Mouse (Mus musculus) hindbrain, postnatal 0 days (tissue): ENCODE measurements around the gene Btbd1. TPM values are rescaled to one million over a fixed set of nuclear protein-coding genes. Genes with fewer than 3 reads are reported as not detected.

Experiments
- ATAC-seq: fragments of 200-750 bp; cut with Nextera tagmentation; 2 replicates; pipeline ENCODE4 v1.8.0; 2017; ENCODE audit warnings: mild to moderate bottlenecking, moderate TSS enrichment, moderate library complexity
- DNase-seq: peaks from one replicate; pipeline ENCODE4 v3.0.0-alpha.2; 2015; ENCODE audit warnings: low spot score
- H3K27ac ChIP-seq: fragments of 300-500 bp; sonication (generic); 2 replicates; pipeline ENCODE4 v1.5.1; 2014; ENCODE audit warnings: mild to moderate bottlenecking
- H3K27me3 ChIP-seq: fragments of 300-500 bp; sonication (generic); 2 replicates; pipeline ENCODE4 v1.6.1; 2014; ENCODE audit warnings: low read length, mixed read lengths; ENCODE audit not compliant: insufficient read depth
- H3K36me3 ChIP-seq: fragments of 300-500 bp; sonication (generic); 2 replicates; pipeline ENCODE4 v1.6.1; 2014; ENCODE audit warnings: low read length, mixed read lengths; ENCODE audit not compliant: insufficient read depth
- H3K4me1 ChIP-seq: fragments of 300-500 bp; sonication (generic); 2 replicates; pipeline ENCODE4 v1.6.1; 2014; ENCODE audit warnings: antibody characterized with exemption, low read length, mixed read lengths; ENCODE audit not compliant: insufficient read depth
- H3K4me2 ChIP-seq: fragments of 300-500 bp; sonication (generic); 2 replicates; pipeline ENCODE4 v1.6.1; 2014; ENCODE audit warnings: low read depth, mild to moderate bottlenecking, low read length, moderate library complexity, mixed read lengths
- H3K4me3 ChIP-seq: fragments of 300-500 bp; sonication (generic); 2 replicates; pipeline ENCODE4 v1.5.1; 2014; ENCODE audit warnings: low read length
- H3K9ac ChIP-seq: fragments of 300-500 bp; sonication (generic); replicated peaks from 2 replicates; pipeline ENCODE4 v1.6.1; 2014; ENCODE audit warnings: mild to moderate bottlenecking, low read length, moderate library complexity, mixed read lengths
- H3K9me3 ChIP-seq: fragments of 300-500 bp; sonication (generic); 2 replicates; pipeline ENCODE4 v1.6.1; 2016; ENCODE audit warnings: low read length, mixed read lengths
- CTCF ChIP-seq: IDR thresholded peaks from 2 replicates; pipeline ENCODE4 v1.5.1; 2016; ENCODE audit warnings: antibody characterized with exemption, control low read depth, low read depth
- WGBS: fragments of 180-500 bp; shearing (Covaris S2); extraction: QIAGEN DNeasy Blood & Tissue Kit; methylation state at CpG from one replicate; pipeline ENCODE4 v1.1.7; 2014; 5-methylcytosine and 5-hydroxymethylcytosine counted together
- polyA plus RNA-seq: library from polyadenylated mRNA; unstranded; fragments of >200 nt; fragmentation: Nextera tagmentation; extraction: Ambion mirVana; gene quantifications from 2 replicates; pipeline ENCODE4 v1.2.1, GENCODE M21; 2015
- total RNA-seq: library from RNA; depleted of rRNA; stranded (reverse); fragments of >200 nt; gene quantifications from 2 replicates; pipeline ENCODE4 v1.2.3, GENCODE M21; 2014

The Btbd1 gene
- total and polyA plus RNA-seq, 2 experiments from 2014 or later: 86.8 to 93.0 TPM

GRCm38 (mm10) chr7:81860071-81860470 is 30.8 kb upstream of the Btbd1 start:
- Histone ChIP-seq H3K36me3 (no peaks in the 10 kb centered on the region), H3K27ac (no peak overlapping the region), H3K4me2 (peak overlapping the region; percentile 98), H3K27me3 (no peaks in the 10 kb centered on the region; the same call in 1 of the 2 replicates), H3K4me3 (peak overlapping the region; percentile 54), H3K4me1 (peaks cover 4% of the 10 kb centered on the region; the same call in 1 of the 2 replicates), H3K9ac (no peak overlapping the region), H3K9me3 (no peaks in the 10 kb centered on the region)
- DNase-seq: no peak
- no peak for TF ChIP-seq CTCF
- peak; percentile 33; the same call in 1 of the 2 replicates for ATAC-seq
- WGBS: 36% methylated on average over 11 of the region's 11 CpGs

GRCm38 (mm10) chr7:81858968-81859721 is 29.9 kb upstream of the Btbd1 start, which contains the start of gene Tm6sf1:
TSS of gene Tm6sf1 (plus strand) at chr7:81859001.
- peak within 1 kb of the TSS; percentile 54 for H3K4me3 ChIP-seq
- no peaks in the 10 kb centered on the region for H3K36me3 ChIP-seq
- no peaks in the 10 kb centered on the region for H3K9me3 ChIP-seq
- ATAC-seq (peak; percentile 78), DNase-seq (peak; percentile 52)
- H3K4me2 ChIP-seq: peak within 1 kb of the TSS; percentile 98
- TF ChIP-seq CTCF: no peak; the same call in 1 of the 2 replicates
- peaks cover 4% of the 10 kb centered on the region; the same call in 1 of the 2 replicates for H3K4me1 ChIP-seq
- H3K27me3 ChIP-seq: no peaks in the 10 kb centered on the region; the same call in 1 of the 2 replicates
- H3K9ac ChIP-seq: peak within 1 kb of the TSS; percentile 60
- WGBS: 2% methylated on average over 64 of the region's 64 CpGs
- peak within 1 kb of the TSS; percentile 45; the same call in 1 of the 2 replicates for H3K27ac ChIP-seq

GRCm38 (mm10) chr7:81858236-81858635 is 29.0 kb upstream of the Btbd1 start:
- no peaks in the 10 kb centered on the region for H3K9me3 ChIP-seq
- no peaks in the 10 kb centered on the region; the same call in 1 of the 2 replicates for H3K27me3 ChIP-seq
- peaks cover 4% of the 10 kb centered on the region; the same call in 1 of the 2 replicates for H3K4me1 ChIP-seq
- WGBS: 15% methylated on average over 9 of the region's 9 CpGs
- H3K36me3 ChIP-seq: no peaks in the 10 kb centered on the region
- peak overlapping the region; percentile 54 for H3K4me3 ChIP-seq
- peak overlapping the region; percentile 98 for H3K4me2 ChIP-seq
- no peak for TF ChIP-seq CTCF
- DNase-seq: no peak
- H3K9ac ChIP-seq: 0 out of 2 replicates have a peak overlapping the region, but pooled peaks have one; percentile 60
- no peak overlapping the region for H3K27ac ChIP-seq
- no peak for ATAC-seq

GRCm38 (mm10) chr7:81856221-81856620 is 27.0 kb upstream of the Btbd1 start:
- Histone ChIP-seq H3K9me3 (no peaks in the 10 kb centered on the region), H3K4me1 (peaks cover 4% of the 10 kb centered on the region; the same call in 1 of the 2 replicates), H3K36me3 (no peaks in the 10 kb centered on the region), H3K27me3 (no peaks in the 10 kb centered on the region; the same call in 1 of the 2 replicates), H3K4me3 (no peak overlapping the region), H3K27ac (no peak overlapping the region), H3K9ac (no peak overlapping the region), H3K4me2 (no peak overlapping the region)
- no peak for ATAC-seq
- WGBS: 81% methylated on average over 4 of the region's 4 CpGs
- no peak for DNase-seq
- TF ChIP-seq CTCF: no peak

- Histone ChIP-seq H3K27ac (no peak within 1 kb of the TSS), H3K27me3 (no peaks in the 10 kb centered on the region; the same call in 1 of the 2 replicates), H3K4me3 (no peak within 1 kb of the TSS), H3K36me3 (no peaks in the 10 kb centered on the region), H3K4me2 (no peak within 1 kb of the TSS), H3K9ac (no peak within 1 kb of the TSS), H3K9me3 (no peaks in the 10 kb centered on the region), H3K4me1 (peaks cover 4% of the 10 kb centered on the region; the same call in 1 of the 2 replicates)
- WGBS: 88% methylated on average over 1 of the region's 1 CpGs
- ATAC-seq: no peak
- TF ChIP-seq CTCF: no peak
- DNase-seq: no peak
These were observed 26.5 kb upstream of the Btbd1 start, which contains the start of gene Gm10160 for GRCm38 (mm10) chr7:81855694-81856093. TSS of gene Gm10160 (minus strand) at chr7:81855794.

- Histone ChIP-seq H3K36me3 (no peaks in the 10 kb centered on the region), H3K27ac (no peak overlapping the region), H3K4me1 (no peaks in the 10 kb centered on the region; the same call in 1 of the 2 replicates), H3K9ac (no peak overlapping the region), H3K4me3 (no peak overlapping the region), H3K27me3 (no peaks in the 10 kb centered on the region; the same call in 1 of the 2 replicates), H3K4me2 (no peak overlapping the region), H3K9me3 (no peaks in the 10 kb centered on the region)
- ATAC-seq (no peak), DNase-seq (no peak)
- TF ChIP-seq CTCF: no peak
- 42% methylated on average over 8 of the region's 8 CpGs for WGBS
These were observed 25.5 kb upstream of the Btbd1 start for GRCm38 (mm10) chr7:81854568-81855307.
